Mouse (Mus musculus): ENCODE measurements around the gene Apba3.

GRCm38 (mm10) chr10:81302288-81302687 is 35.5 kb downstream of the Apba3 start:
- no peak for TF ChIP-seq MAFK (IDR thresholded peaks at IDR 0.05; ENCODE audit: borderline replicate concordance, low read depth, low read length)
- no peak for TF ChIP-seq NRF1 (IDR thresholded peaks at IDR 0.05; ENCODE audit: insufficient read depth, low read depth, low read length, poor library complexity, severe bottlenecking)
- TF ChIP-seq MAX (IDR thresholded peaks at IDR 0.05; ENCODE audit: low read length): no peak
- TF ChIP-seq POLR2A (IDR thresholded peaks at IDR 0.05; ENCODE audit: control insufficient read depth in 1 of 2, insufficient read depth in 1 of 2, low read depth in 1 of 2, low read length in 2 of 2, poor library complexity in 1 of 2): no peak
- TF ChIP-seq HCFC1 (IDR thresholded peaks at IDR 0.05; ENCODE audit: low read depth, low read length): no peak
- no peak for TF ChIP-seq SIN3A (IDR thresholded peaks at IDR 0.05; ENCODE audit: low read length)
- no peak for TF ChIP-seq USF2 (IDR thresholded peaks at IDR 0.05; ENCODE audit: borderline replicate concordance in 1 of 2, insufficient read depth in 1 of 2, low read depth in 1 of 2, low read length in 2 of 2)
- TF ChIP-seq CHD1 (IDR thresholded peaks at IDR 0.05; ENCODE audit: low read depth, low read length): no peak
- TF ChIP-seq MEF2A (IDR thresholded peaks at IDR 0.05; ENCODE audit: extremely low read depth, insufficient replicate concordance, low read depth, low read length, poor library complexity, severe bottlenecking): no peak
